Mouse (Mus musculus) intestine, embryonic 14.5 days (tissue): Measurements from ENCODE around the gene Slc27a1. TPM values are rescaled to one million over a fixed set of nuclear protein-coding genes. Genes with fewer than 3 reads are reported as not detected.
A peak's percentile ranks its signal among the peaks of the same experiment; 100 is the strongest.

Experiments
- ATAC-seq: fragments of 200-750 bp; cut with Nextera tagmentation; replicated peaks from 2 replicates; pipeline ENCODE4 v1.8.0; 2017; ENCODE audit warnings: low read depth, moderate number of reproducible peaks, moderate TSS enrichment, moderate library complexity; ENCODE audit not compliant: low FRiP score, low TSS enrichment
- DNase-seq: peaks from one replicate; pipeline ENCODE4 v3.0.0-alpha.2; 2018; ENCODE audit warnings: low spot score
- H3K27ac ChIP-seq: fragments of 300-500 bp; sonication (generic); 2 replicates; pipeline ENCODE4 v1.5.1; 2014; ENCODE audit warnings: low read depth, mild to moderate bottlenecking, control low read depth
- H3K27me3 ChIP-seq: fragments of 300-500 bp; sonication (generic); replicated peaks from 2 replicates; pipeline ENCODE4 v1.6.1; 2014; ENCODE audit warnings: low read length, control low read depth; ENCODE audit not compliant: control insufficient read depth, insufficient read depth
- H3K36me3 ChIP-seq: fragments of 300-500 bp; sonication (generic); 2 replicates; pipeline ENCODE4 v1.6.1; 2014; ENCODE audit warnings: low read length, control low read depth; ENCODE audit not compliant: control insufficient read depth, insufficient read depth
- H3K4me1 ChIP-seq: fragments of 300-500 bp; sonication (generic); replicated peaks from 2 replicates; pipeline ENCODE4 v1.6.1; 2014; ENCODE audit warnings: low read length, control low read depth, mixed read lengths; ENCODE audit not compliant: control insufficient read depth, insufficient read depth
- H3K4me2 ChIP-seq: fragments of 300-500 bp; sonication (generic); 2 replicates; pipeline ENCODE4 v1.6.1; 2014; ENCODE audit warnings: low read length
- H3K4me3 ChIP-seq: fragments of 300-500 bp; sonication (generic); 2 replicates; pipeline ENCODE4 v1.5.1; 2014; ENCODE audit warnings: low read depth, low read length, control low read depth, mixed read lengths
- H3K9ac ChIP-seq: fragments of 300-500 bp; sonication (generic); 2 replicates; pipeline ENCODE4 v1.6.1; 2014; ENCODE audit warnings: mild to moderate bottlenecking, low read length
- H3K9me3 ChIP-seq: fragments of 300-500 bp; sonication (generic); 2 replicates; pipeline ENCODE4 v1.6.1; 2016; ENCODE audit warnings: low read length, control low read depth; ENCODE audit not compliant: control insufficient read depth
- WGBS: fragments of 180-500 bp; shearing (Covaris S2); extraction: QIAGEN DNeasy Blood & Tissue Kit; methylation state at CpG from one replicate; pipeline ENCODE4 v1.1.7; 2014; 5-methylcytosine and 5-hydroxymethylcytosine counted together
- polyA plus RNA-seq: library from polyadenylated mRNA; unstranded; fragments of >200 nt; fragmentation: Nextera tagmentation; extraction: Ambion mirVana; gene quantifications from 2 replicates; pipeline ENCODE4 v1.2.1, GENCODE M21; 2014

The Slc27a1 gene
- polyA plus RNA-seq, 1 experiment from 2014 or later = 15.8 TPM

DNA sequence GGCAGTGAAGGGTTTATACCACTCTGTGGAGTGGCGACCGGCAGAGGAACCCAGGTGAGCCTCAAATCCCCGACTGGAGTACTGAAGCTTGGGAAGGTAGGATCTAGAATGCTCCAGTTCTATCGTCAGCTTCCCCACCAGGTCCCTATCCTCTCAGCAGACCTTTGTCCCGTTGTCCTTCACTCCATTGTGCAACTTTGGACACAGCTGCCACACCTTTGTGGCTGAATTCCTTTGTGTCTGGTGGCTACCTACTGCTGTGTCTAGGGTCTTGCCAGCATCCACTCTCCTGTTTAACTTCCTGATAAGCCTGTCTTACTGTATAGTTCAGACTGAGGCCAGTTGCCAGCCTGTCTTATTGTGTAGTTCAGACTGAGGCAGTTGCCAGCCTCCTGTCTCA is 43.5 kb downstream of the Slc27a1 start:
- WGBS = 40% methylated on average over 5 of the region's 5 CpGs
- Histone ChIP-seq H3K9ac (peak overlapping the region; percentile 78), H3K36me3 (peaks cover 42% of the 10 kb centered on the region), H3K4me1 (peaks cover 10% of the 10 kb centered on the region), H3K4me2 (peak overlapping the region; percentile 83), H3K27ac (no peak overlapping the region), H3K4me3 (peak overlapping the region; percentile 84), H3K9me3 (no peaks in the 10 kb centered on the region), H3K27me3 (no peaks in the 10 kb centered on the region)
- no peak for DNase-seq
- ATAC-seq = no peak

GRCm38 (mm10) chr8:71613418-71613817 is 44.7 kb downstream of the Slc27a1 start:
- H3K4me3 ChIP-seq = no peak overlapping the region
- H3K4me1 ChIP-seq = peaks cover 10% of the 10 kb centered on the region
- WGBS = 55% methylated on average over 4 of the region's 4 CpGs
- H3K9ac ChIP-seq = no peak overlapping the region
- no peak overlapping the region for H3K27ac ChIP-seq
- no peak for DNase-seq
- H3K4me2 ChIP-seq = no peak overlapping the region
- no peak for ATAC-seq
- H3K36me3 ChIP-seq = peaks cover 55% of the 10 kb centered on the region
- no peaks in the 10 kb centered on the region for H3K27me3 ChIP-seq
- H3K9me3 ChIP-seq = no peaks in the 10 kb centered on the region

GRCm38 (mm10) chr8:71619786-71620185 is 51.1 kb downstream of the Slc27a1 start:
- peaks cover 99% of the 10 kb centered on the region for H3K36me3 ChIP-seq
- 98% methylated on average over 2 of the region's 2 CpGs for WGBS
- no peaks in the 10 kb centered on the region for H3K4me1 ChIP-seq
- no peak overlapping the region for H3K27ac ChIP-seq
- H3K4me3 ChIP-seq = no peak overlapping the region
- H3K4me2 ChIP-seq = no peak overlapping the region
- no peak for ATAC-seq
- no peaks in the 10 kb centered on the region for H3K27me3 ChIP-seq
- no peak for DNase-seq
- H3K9me3 ChIP-seq = peaks cover 20% of the 10 kb centered on the region
- H3K9ac ChIP-seq = no peak overlapping the region

DNA sequence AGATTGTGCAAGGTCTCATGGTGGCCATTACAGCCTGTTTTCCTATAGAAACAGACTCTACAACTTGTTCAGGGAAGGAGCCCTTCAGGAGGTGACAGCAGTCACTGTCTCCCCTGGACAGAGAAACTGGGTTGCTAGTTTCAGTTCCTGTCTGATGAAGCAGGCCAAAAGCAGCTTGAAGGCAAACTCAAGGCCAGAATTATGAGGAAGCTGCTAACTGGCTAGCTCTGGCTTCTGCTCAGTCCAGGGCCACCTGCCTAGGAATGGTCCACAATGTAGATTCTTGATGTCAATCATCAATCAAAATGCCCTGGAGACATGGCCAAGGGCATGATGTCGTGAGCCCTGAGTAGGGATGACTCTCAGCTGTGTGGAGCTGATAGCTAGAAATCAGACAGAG is 56.4 kb downstream of the Slc27a1 start:
- 0 out of 2 replicates have a peak, but pooled peaks cover 3% of the 10 kb centered on the region for H3K27me3 ChIP-seq
- no peak overlapping the region for H3K27ac ChIP-seq
- no peak overlapping the region for H3K4me2 ChIP-seq
- ATAC-seq = no peak
- H3K9me3 ChIP-seq = peaks cover 20% of the 10 kb centered on the region
- H3K4me3 ChIP-seq = no peak overlapping the region
- peaks cover 61% of the 10 kb centered on the region for H3K36me3 ChIP-seq
- peaks cover 26% of the 10 kb centered on the region for H3K4me1 ChIP-seq
- 69% methylated on average over 1 of the region's 1 CpGs for WGBS
- H3K9ac ChIP-seq = no peak overlapping the region
- no peak for DNase-seq

DNA sequence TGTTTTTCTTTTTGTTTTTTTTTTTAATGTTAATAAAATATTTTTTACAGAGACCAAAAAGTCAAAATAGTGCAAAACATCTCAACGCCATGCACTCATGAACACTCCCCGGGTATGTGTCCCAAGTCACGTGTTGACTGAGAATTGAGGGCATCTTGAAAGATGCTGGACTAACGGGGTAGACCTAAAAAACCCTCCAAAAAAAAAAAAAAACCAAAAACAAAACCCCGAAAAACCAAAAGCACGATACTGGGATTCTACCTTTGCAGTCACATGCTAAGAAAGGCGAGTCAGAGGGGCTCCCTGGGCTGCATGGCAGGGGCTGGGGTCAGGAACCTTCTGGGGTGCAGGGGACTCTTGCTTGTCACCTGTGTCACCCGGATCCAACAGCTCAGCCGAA is 58.1 kb downstream of the Slc27a1 start:
- H3K9ac ChIP-seq = no peak overlapping the region
- H3K4me2 ChIP-seq = no peak overlapping the region
- peaks cover 3% of the 10 kb centered on the region; the same call in 1 of the 2 replicates for H3K27me3 ChIP-seq
- whole genome bisulfite sequencing = 92% methylated on average over 9 of the region's 9 CpGs
- DNase-seq (no peak), ATAC-seq (no peak)
- H3K27ac ChIP-seq = no peak overlapping the region
- H3K4me3 ChIP-seq = no peak overlapping the region
- H3K36me3 ChIP-seq = peaks cover 44% of the 10 kb centered on the region
- peaks cover 26% of the 10 kb centered on the region for H3K4me1 ChIP-seq
- H3K9me3 ChIP-seq = peaks cover 16% of the 10 kb centered on the region

- Histone ChIP-seq H3K27me3 (peaks cover 3% of the 10 kb centered on the region; the same call in 1 of the 2 replicates), H3K4me2 (no peak overlapping the region), H3K27ac (no peak overlapping the region), H3K9me3 (peaks cover 9% of the 10 kb centered on the region), H3K4me1 (peaks cover 26% of the 10 kb centered on the region), H3K4me3 (no peak overlapping the region), H3K9ac (no peak overlapping the region), H3K36me3 (peaks cover 37% of the 10 kb centered on the region)
- no peak for ATAC-seq
- DNase-seq = no peak
- 40% methylated on average over 9 of the region's 9 CpGs for WGBS
These were observed 58.8 kb downstream of the Slc27a1 start for GRCm38 (mm10) chr8:71627265-71628099.

DNA sequence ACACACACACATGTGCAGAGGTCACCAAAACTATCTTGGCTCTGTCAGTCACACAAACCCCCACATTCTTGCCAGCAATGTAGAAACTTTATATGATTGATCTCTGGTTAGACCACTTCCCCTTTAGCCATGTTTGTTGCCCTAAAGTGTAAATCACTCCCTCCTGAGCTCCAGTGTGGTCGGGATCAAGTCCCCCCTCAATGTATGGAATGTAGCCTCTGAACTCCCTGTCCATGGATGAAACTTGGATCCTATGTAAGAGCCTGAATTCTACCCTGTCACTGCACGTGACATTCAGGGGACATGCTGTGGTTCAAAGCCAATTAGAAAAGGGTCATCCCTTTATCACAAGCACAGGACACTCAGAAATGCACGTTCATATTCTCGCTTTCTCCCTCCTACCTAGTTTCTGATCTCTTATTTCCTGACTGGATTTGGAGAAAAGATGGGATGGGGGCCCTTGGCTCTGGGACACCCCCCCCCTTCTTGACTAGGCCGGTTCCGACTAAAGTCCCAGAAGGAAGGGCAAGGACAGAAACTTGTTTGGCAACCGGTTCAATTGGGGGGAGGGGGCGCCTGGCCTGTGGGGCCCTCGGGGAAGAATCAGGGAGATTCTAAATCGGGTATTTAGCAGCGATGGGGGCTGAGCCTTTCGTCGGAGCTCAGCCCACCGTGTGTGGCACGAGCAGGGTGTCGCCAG is 59.9 kb downstream of the Slc27a1 start:
- Histone ChIP-seq H3K27ac (peak overlapping the region; percentile 63), H3K4me3 (peak overlapping the region; percentile 51), H3K9ac (peak overlapping the region; percentile 66), H3K9me3 (no peaks in the 10 kb centered on the region), H3K27me3 (peaks cover 3% of the 10 kb centered on the region; the same call in 1 of the 2 replicates), H3K36me3 (peaks cover 26% of the 10 kb centered on the region), H3K4me2 (peak overlapping the region; percentile 96), H3K4me1 (peaks cover 26% of the 10 kb centered on the region)
- 5% methylated on average over 16 of the region's 16 CpGs for WGBS
- no peak for ATAC-seq
- DNase-seq = no peak

DNA sequence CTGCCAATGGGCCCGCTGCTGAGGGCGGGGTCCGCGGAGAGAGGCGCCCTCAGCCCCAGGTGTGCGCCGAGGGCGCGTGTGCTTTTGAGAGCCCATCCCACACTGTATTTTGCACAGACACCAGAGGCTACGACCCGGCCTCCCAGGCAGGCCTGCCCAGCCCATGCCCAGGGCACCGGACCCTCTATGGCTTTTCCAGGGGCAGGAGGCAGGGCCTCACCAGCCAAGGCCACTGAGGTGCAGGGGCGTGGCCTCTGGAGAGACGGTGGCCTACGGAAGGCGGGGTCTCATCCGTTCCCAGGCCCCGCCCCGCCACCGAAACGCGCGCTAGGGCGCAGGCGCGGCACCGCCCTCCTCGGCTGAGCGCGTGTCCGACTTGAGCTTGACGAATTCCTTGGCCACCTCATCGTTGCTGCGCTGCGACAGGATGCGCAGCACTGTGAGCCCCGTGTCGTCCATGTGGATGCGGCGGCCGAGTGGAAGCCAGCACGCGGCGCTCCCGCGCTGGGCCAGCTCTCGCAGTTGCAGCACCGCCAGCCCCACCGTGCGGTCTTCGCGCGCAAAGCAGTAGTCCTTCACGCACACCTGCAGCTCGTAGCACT is 60.5 kb downstream of the Slc27a1 start:
- DNase-seq = peak; percentile 96
- Histone ChIP-seq H3K4me3 (peak overlapping the region; percentile 51), H3K4me1 (peaks cover 26% of the 10 kb centered on the region), H3K9me3 (no peaks in the 10 kb centered on the region), H3K36me3 (peaks cover 20% of the 10 kb centered on the region), H3K4me2 (peak overlapping the region; percentile 96), H3K27ac (peak overlapping the region; percentile 63), H3K9ac (peak overlapping the region; percentile 66), H3K27me3 (peaks cover 5% of the 10 kb centered on the region; the same call in 1 of the 2 replicates)
- ATAC-seq = peak; percentile 86
- WGBS = under 1% methylated on average over 55 of the region's 55 CpGs
